Mouse (Mus musculus) naive thymus-derived CD4-positive, alpha-beta T cell, adult 2 months (primary cell): ENCODE measurements around the gene Pgm2l1.
A peak's percentile ranks its signal among the peaks of the same experiment; 100 is the strongest.

Experiments
- DNase-seq: peaks from one replicate; pipeline ENCODE4 v3.0.0-alpha.2; 2011; ENCODE audit warnings: low read depth

The Pgm2l1 gene

GRCm38 (mm10) chr7:100295745-100296144, 68.6 kb downstream of the Pgm2l1 start:
- no peak for DNase-seq

DNA sequence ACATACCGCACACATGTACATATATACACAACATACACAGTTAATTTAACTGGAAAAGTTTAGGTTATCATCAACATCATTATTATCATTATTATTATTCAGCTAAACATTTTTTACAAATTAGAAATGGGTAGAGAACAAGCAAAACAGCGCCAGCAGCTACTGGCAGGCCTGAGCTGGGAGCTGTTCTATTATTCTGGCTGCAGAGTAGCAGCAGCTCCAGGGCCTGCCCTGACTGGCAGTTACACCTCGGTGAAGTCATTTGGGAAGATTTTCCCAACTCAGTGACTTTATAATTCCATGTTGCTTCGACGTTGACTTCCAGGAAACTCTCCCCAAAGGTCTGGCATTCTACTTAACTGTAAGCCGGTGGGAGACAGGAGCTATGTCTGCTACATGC, 69.5 kb downstream of the Pgm2l1 start:
- no peak for DNase-seq

DNA sequence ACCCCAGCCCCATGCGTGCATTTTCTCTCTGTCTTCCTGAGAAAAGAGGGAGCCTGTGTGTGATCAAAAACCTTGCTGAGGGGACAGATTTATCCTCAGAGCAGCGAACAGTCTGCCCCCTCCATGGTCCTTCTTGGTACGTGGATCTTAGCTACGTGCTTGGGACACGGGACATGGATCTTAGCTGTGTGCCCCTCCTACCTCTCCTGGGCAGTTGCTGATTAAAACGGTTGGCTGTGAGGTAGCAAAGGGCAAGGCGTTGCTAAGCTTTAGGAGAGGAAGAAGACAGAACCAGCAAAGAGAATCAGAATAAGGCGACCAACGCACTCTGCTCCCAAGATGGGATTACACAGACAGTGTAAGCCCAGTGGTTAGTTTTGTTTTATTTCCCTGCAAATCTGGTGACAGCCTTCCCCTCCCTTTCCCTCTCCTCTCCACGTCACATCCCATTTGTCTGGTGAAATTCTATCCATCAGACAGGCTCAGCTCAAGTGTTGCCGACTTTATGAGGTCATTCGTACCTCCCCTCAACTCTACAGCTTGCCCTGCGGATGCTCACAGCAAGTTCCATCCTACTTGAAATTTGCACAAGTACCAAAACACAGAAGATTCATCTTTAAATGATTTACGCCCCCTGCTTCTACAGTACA, 71.8 kb downstream of the Pgm2l1 start:
- DNase-seq = no peak

DNA sequence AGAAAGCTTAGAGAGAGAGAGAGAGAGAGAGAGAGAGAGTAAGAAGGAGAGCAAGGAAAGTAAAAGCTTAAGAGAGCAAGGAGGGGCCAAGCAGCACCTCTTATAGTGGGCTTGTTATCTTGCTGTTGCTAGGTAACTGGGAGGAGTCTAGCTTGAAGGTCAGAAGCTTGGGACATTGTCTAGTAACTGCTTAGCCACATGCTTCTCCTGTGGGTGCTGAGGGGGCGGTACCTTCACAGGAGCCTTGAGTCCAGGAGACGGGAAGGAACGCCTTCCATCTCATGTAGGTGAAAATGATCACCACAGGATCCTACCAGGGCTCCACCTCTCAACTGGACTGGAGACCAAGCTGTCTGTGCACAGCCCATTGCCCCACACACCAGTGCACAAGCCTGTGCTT, 74.2 kb downstream of the Pgm2l1 start:
- DNase-seq = no peak

DNA sequence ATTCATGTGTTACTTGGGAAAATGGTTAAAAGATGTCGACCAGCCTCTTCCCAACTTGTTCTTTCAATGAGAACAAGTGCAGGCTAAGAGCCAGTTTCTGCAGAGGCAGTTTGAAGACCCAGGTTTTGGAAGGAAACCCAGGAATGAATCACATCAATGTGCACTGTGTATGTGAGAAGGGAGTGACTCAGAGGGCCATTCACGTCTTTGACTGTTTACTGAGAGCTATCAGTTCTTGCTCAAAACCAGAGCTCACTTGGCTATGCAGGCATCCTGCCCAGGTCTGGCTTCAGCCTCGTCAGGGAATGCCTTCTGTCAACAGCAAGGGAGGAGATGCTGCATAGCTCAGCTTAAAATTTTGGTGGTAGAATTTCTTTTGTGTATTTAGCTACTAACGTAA, 75.1 kb downstream of the Pgm2l1 start:
- DNase-seq = no peak

DNA sequence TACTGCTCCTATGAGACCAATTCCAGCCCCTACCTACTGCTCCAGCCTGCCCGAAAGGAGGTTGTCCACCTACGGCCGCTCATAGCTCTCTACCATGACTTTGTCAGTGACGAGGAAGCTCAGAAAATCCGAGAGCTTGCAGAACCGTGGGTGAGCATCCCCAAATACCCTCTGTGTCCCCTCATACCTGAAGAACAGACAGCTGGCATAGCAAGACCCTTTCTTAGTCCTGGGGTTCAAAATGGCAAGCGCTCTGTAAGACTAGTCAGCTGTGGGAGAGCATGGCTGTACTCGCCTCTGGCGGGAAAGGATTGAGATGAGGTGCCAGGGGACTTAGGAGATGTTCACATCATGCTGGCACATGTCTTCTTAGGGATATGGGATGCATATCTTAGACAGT, 78.7 kb downstream of the Pgm2l1 start:
- no peak for DNase-seq

DNA sequence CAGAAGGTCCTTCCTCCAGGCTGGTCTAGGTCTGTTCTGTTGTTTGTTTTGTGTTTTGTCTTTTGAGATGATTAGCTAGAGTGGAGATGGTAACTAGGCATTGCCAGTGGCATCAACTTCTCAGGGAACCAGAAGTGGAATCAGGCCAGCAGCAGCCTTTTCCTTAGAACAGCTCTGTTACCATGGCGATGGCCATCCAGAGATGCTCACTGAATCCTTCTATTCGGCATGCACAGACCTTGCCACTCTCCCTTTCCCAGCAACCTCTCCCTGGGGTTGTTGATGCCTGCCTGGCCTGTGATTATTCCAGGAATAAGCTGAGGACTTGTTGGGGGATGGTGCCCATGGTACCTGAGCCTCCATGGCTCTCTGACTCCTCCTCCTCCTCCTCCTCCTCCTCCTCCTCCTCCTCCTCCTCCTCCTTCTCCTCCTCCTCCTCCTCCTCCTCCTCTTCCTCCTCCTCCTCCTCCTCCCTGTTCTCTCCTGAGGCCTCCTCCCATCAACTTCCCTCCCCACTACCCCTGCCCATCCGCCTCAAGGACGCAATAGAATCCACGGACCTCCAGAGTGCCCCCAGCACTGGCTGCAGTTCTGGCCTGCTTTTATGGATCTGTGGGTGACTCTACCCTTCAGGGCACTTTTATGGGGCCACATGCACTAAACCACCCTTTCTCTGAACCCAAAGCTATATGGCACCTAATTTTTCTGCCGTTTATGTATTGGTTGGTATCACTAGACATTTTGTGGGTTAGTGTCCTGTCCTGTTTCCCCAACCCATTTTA, 80.9 kb downstream of the Pgm2l1 start:
- no peak for DNase-seq

DNA sequence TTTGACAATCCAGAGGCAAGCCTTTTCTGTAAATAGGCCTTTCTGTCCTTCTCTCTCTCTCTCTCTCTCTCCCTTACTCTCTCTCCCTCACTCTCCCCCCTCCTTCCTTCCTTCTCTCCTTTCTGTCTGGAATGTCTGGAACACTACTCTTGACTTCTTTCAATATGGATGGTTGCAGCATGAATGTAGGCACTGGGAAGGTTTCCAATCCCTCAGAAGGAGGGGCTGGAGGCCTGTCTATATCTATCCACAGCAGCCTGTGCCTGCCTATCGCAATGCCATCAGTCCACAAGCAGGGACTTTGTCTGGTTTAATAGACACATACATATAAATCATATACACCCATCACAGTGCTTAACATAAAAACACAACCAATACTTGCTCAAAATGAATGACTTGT, 82.0 kb downstream of the Pgm2l1 start:
- DNase-seq = no peak

GRCm38 (mm10) chr7:100309679-100310078, 82.5 kb downstream of the Pgm2l1 start:
- DNase-seq = no peak

GRCm38 (mm10) chr7:100310290-100310689, 83.1 kb downstream of the Pgm2l1 start:
- no peak for DNase-seq

DNA sequence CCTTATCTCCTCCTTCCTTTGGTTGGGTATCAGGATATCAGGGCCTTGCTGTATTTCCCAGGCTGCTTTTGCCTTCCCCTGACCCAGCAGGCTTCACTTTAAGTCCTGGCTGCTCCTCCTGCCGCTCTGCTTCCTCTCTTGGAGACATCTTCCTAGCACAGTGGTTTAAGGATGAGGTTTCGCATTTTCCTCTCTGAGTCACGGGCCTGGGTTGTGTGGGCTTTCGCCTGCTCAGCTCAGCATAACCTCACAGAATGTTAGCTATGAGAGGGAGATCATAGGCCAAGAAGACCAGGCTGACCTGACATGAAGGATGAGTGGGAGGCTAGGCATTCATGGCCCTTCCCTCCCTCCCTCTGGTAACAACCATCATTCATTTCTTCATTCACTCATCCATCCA, 85.5 kb downstream of the Pgm2l1 start:
- DNase-seq = no peak

- DNase-seq = no peak
These were observed 89.7 kb downstream of the Pgm2l1 start for GRCm38 (mm10) chr7:100316924-100317323.

- DNase-seq = no peak
These were observed 90.3 kb downstream of the Pgm2l1 start for GRCm38 (mm10) chr7:100317534-100317933.

GRCm38 (mm10) chr7:100323721-100324120, 96.5 kb downstream of the Pgm2l1 start:
- no peak for DNase-seq

DNA sequence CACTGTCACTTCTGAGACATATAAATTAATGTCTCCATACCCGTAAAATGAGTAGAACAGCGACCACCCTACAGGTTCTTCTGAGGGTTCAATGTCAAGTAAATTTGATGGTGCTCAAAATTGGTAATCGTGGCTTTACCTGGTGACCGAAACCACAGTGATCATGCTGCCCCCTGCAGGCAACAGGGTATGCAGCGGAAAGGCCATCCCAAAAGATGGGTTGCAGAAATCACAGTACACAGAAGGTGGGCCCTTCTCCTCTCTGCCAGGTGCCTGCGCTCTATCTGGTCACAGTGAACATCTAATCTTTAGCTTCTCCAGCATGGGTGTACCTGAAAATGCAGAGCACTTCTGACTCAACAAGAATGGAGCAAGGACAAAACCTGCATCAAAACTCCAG, 98.3 kb downstream of the Pgm2l1 start:
- peak; percentile 12 for DNase-seq

GRCm38 (mm10) chr7:100327514-100327913, 100.3 kb downstream of the Pgm2l1 start:
- no peak for DNase-seq
